Mouse (Mus musculus) ES-E14 (cell line): ENCODE results near the gene Ctnnd2. TPM values are rescaled to one million over a fixed set of nuclear protein-coding genes. Genes with fewer than 3 reads are reported as not detected.

Experiments used
- DNase-seq: peaks from one replicate; pipeline ENCODE4 v3.0.0-alpha.2; 2013; ENCODE audit warnings: low read depth, low spot score
- H3K27ac ChIP-seq: 2 replicates; pipeline ENCODE4 v1.5.1; 2012; ENCODE audit warnings: low read depth, mild to moderate bottlenecking, low read length, moderate library complexity, mixed read lengths; ENCODE audit not compliant: poor library complexity, insufficient read depth, severe bottlenecking
- H3K36me3 ChIP-seq: 2 replicates; pipeline ENCODE4 v1.6.1; 2012; ENCODE audit warnings: mild to moderate bottlenecking, low read length, moderate library complexity, mixed read lengths; ENCODE audit not compliant: control insufficient read depth, poor library complexity, insufficient read depth, severe bottlenecking
- H3K4me1 ChIP-seq, 2 experiments: fragments of 150-350 bp in 1 of 2; sonication (generic) in 1 of 2; 2 replicates each; pipeline ENCODE4 v1.6.1; 2012; ENCODE audit warnings: low read length in 2 of 2, mild to moderate bottlenecking in 1 of 2, mixed read lengths in 1 of 2; ENCODE audit not compliant: control insufficient read depth in 2 of 2, insufficient read depth in 2 of 2, poor library complexity in 1 of 2
- H3K4me3 ChIP-seq, 2 experiments: fragments of 150-350 bp in 1 of 2; sonication (generic) in 1 of 2; 2 replicates each; pipeline ENCODE4 v1.5.1; 2012; ENCODE audit warnings: low read length in 2 of 2, low read depth in 1 of 2, mild to moderate bottlenecking in 1 of 2, mixed read lengths in 1 of 2; ENCODE audit not compliant: insufficient read depth in 1 of 2, poor library complexity in 1 of 2, severe bottlenecking in 1 of 2
- H3K9ac ChIP-seq: 2 replicates; pipeline ENCODE4 v1.6.1; 2012; ENCODE audit warnings: low read depth, mild to moderate bottlenecking, low read length, mixed read lengths; ENCODE audit not compliant: poor library complexity, insufficient read depth, severe bottlenecking
- H3K9me3 ChIP-seq: fragments of 150-350 bp; sonication (generic); 2 replicates; pipeline ENCODE4 v1.6.1; 2012; ENCODE audit warnings: low read depth, mild to moderate bottlenecking, low read length; ENCODE audit not compliant: control insufficient read depth, insufficient read depth
- CHD2 ChIP-seq: IDR thresholded peaks from 2 replicates; pipeline ENCODE4 v1.6.1; 2014; ENCODE audit warnings: mild to moderate bottlenecking, low read depth, low read length, inconsistent platforms
- HCFC1 ChIP-seq: IDR thresholded peaks from 2 replicates; pipeline ENCODE4 v1.6.1; 2012; ENCODE audit warnings: low read length, inconsistent platforms, borderline replicate concordance; ENCODE audit not compliant: insufficient read depth
- MAFK ChIP-seq: IDR thresholded peaks from 2 replicates; pipeline ENCODE4 v1.6.1; 2014; ENCODE audit warnings: mild to moderate bottlenecking, low read depth, low read length, inconsistent platforms; ENCODE audit not compliant: insufficient read depth
- ZC3H11A ChIP-seq: IDR thresholded peaks from 2 replicates; pipeline ENCODE4 v1.6.1; 2012; ENCODE audit warnings: low read depth, mild to moderate bottlenecking, inconsistent platforms, low read length, borderline replicate concordance
- ZNF384 ChIP-seq: IDR thresholded peaks from 2 replicates; pipeline ENCODE4 v1.6.1; 2012; ENCODE audit warnings: low read depth, low read length, inconsistent platforms
- in situ Hi-C, 2 experiments: fragments of 600-800 bp; cut with MboI; formaldehyde crosslinking; loops; one replicate each; pipeline ENCODE4 v1.15.1; 2025; ENCODE audit warnings: low sequenced_read_pairs in 2 of 2, inconsistent platforms in 1 of 2; ENCODE audit not compliant: unreplicated experiment in 2 of 2
- total RNA-seq: library from RNA; depleted of rRNA; stranded (reverse); fragments of 300-350 nt; gene quantifications from 2 replicates; pipeline ENCODE4 v1.2.3, GENCODE M21; 2012

Ctnnd2 gene
- total RNA-seq, 1 experiment, result 3.6 TPM

DNA sequence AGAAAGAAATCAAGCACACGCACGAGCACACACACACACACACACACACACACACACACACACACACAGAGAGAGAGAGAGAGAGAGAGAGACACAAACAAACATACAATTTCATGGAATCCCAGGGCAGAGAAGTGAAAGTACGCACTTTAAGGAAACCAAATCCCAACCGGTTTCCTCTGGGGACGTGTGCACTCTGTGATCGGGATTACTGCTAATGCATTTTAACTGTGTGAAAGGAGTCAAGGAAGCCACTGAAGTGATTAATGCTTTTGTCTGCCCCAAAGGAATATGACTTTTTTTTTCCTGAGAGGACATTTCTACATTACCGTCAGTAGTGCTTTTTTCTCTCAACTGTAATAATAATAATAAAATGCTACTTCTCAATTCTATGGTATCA is 443.1 kb downstream of the Ctnnd2 start:
- DNase-seq, result no peak
- Histone ChIP-seq H3K4me3 (no peak overlapping the region), H3K4me1 (no peaks in the 10 kb centered on the region), H3K9me3 (no peaks in the 10 kb centered on the region), H3K27ac (no peak overlapping the region), H3K36me3 (no peaks in the 10 kb centered on the region), H3K9ac (no peak overlapping the region)
- TF ChIP-seq HCFC1, result no peak
- TF ChIP-seq ZC3H11A, result no peak
- no peak for TF ChIP-seq CHD2
- no peak for TF ChIP-seq ZNF384
- TF ChIP-seq MAFK, result no peak
- in situ Hi-C loops, result no loop called here

DNA sequence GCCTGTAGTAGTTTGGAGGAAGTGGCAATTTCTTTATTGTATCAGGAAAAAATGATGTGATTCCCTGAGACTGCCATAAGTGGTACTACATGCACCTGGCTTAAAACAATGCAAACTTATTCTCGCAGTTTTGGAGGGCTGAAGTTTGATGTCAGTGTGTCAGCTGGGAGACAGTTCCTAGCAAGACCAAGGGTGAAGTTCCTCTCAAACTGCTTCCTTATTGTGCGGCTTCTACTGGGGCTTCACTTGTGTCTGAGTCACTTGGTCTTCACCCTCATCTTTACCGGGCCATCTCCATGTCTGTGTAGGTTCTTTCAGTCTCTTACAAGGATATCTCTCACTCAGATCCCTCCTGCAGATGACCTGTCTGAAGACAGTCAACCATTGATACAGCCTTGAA is 444.5 kb downstream of the Ctnnd2 start:
- H3K36me3 ChIP-seq, result no peaks in the 10 kb centered on the region
- TF ChIP-seq HCFC1, result no peak
- no peak for TF ChIP-seq CHD2
- TF ChIP-seq MAFK, result no peak
- TF ChIP-seq ZC3H11A, result no peak
- TF ChIP-seq ZNF384, result no peak
- H3K27ac ChIP-seq, result no peak overlapping the region
- DNase-seq, result no peak
- no peak overlapping the region for H3K9ac ChIP-seq
- no peaks in the 10 kb centered on the region for H3K9me3 ChIP-seq
- H3K4me3 ChIP-seq, result no peak overlapping the region
- H3K4me1 ChIP-seq, result no peaks in the 10 kb centered on the region
- in situ Hi-C loops, result no loop called here

GRCm38 (mm10) chr15:30617932-30618331 is 445.5 kb downstream of the Ctnnd2 start:
- no peak overlapping the region for H3K9ac ChIP-seq
- H3K4me1 ChIP-seq, result no peaks in the 10 kb centered on the region
- in situ Hi-C loops, result no loop called here
- no peaks in the 10 kb centered on the region for H3K9me3 ChIP-seq
- no peaks in the 10 kb centered on the region for H3K36me3 ChIP-seq
- DNase-seq, result no peak
- H3K4me3 ChIP-seq, result no peak overlapping the region
- TF ChIP-seq ZC3H11A (no peak), HCFC1 (no peak), MAFK (no peak), CHD2 (no peak), ZNF384 (no peak)
- no peak overlapping the region for H3K27ac ChIP-seq

GRCm38 (mm10) chr15:30628524-30628923 is 456.1 kb downstream of the Ctnnd2 start:
- H3K9me3 ChIP-seq, result no peaks in the 10 kb centered on the region
- H3K4me3 ChIP-seq, result no peak overlapping the region
- no peaks in the 10 kb centered on the region for H3K4me1 ChIP-seq
- TF ChIP-seq ZC3H11A (no peak), MAFK (no peak), HCFC1 (no peak), ZNF384 (no peak), CHD2 (no peak)
- in situ Hi-C loops, result no loop called here
- H3K27ac ChIP-seq, result no peak overlapping the region
- H3K9ac ChIP-seq, result no peak overlapping the region
- no peaks in the 10 kb centered on the region for H3K36me3 ChIP-seq
- no peak for DNase-seq

DNA sequence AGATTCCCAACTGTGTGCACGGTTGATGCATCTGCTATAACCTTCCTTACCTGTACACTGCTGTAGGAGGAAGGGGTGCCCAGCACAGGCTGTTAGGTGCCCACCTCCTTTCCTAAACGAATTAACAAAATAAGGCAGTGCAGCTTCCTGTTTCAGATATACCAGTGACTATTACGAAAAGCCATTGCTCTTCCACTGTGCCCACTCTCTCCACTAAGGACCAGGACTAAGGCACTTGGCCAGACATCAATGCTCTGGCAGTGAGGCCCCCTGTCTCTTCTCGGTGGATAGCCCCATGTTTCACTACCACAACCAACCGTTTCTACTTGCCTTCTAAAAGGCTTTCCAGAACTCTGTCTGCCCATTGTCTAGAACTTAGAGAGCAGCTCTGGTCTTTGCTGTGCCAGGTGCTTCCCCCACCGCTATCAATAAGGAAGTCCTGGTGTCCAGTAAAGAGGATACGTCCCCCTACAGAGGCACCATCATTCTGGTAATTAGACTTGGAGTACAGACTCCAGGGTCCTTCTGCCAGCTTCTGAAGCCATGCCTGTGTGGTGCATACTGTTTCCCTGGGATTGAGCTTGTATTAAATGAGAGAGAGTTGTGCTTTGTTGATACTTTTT is 459.8 kb downstream of the Ctnnd2 start:
- DNase-seq, result no peak
- H3K9me3 ChIP-seq, result no peaks in the 10 kb centered on the region
- H3K9ac ChIP-seq, result no peak overlapping the region
- no peaks in the 10 kb centered on the region for H3K36me3 ChIP-seq
- in situ Hi-C loops, result no loop called here
- no peak overlapping the region for H3K4me3 ChIP-seq
- no peak overlapping the region for H3K27ac ChIP-seq
- H3K4me1 ChIP-seq, result no peaks in the 10 kb centered on the region
- no peak for TF ChIP-seq HCFC1
- TF ChIP-seq CHD2, result no peak
- TF ChIP-seq ZNF384, result no peak
